Mouse (Mus musculus): Measurements from ENCODE around the gene Alppl2.
A peak's percentile ranks its signal among the peaks of the same experiment; 100 is the strongest.

Alppl2 gene

DNA sequence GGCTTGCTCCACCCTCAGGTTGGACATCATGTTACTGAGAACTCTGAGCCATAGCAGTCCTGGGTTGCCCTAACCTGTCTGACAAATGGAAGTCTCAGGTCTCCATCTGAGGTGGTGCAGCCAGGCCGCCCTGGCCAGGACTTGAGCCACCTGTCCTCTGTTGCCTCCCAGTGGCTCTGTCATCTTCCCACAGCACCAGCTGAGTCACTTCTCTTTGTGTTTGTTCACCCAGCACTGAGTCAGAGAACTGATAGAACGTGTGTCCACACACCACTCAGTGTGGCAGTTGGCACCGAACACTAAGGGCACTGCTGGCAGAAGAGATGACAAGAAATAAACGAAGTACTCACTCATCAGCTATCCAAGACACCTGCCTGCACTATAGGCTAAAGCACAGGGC, 38.4 kb downstream of the Alppl2 start:
- no peak for ATAC-seq (ENCODE audit: insufficient number of reproducible peaks, low FRiP score, low TSS enrichment)

DNA sequence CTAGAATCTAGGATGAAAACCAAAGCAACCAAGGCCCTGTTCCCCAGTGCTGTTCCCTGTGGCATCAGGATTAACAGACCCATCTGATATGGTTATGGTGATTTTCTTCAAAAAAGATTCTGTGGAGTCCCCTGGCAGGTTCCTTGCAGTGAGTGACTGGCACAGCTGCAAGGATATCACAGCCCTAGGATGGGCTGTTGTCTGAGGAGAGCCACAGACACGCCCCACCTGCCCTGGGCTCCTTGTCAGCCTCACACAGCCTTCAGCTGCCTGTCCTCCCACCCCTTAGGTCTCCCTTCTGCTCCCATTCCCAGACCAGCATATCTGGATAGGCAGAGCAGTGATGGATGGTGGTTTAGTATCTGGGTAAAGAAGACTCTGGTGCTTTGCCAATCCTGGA, 39.0 kb downstream of the Alppl2 start:
- no peak for ATAC-seq (ENCODE audit: insufficient number of reproducible peaks, low FRiP score, low TSS enrichment)

DNA sequence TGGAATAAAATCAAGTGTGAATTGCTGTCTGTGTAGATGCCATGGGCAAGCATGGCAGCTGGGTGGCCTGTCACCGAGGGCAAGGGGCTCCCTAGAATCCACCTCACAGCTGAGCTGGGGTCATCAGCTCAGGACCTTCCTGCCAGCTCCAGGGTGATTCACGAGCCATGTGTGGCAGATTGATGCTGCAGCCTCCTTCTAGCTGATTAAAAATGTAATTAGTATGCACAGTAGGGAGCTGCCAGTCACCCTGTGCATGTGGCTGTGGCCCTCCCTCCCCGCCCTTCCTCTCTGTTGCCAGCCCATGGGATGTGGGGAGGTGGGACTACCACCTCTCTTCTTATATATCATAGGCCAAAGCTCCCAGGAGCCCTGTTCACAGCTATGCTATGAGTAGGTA, 39.7 kb downstream of the Alppl2 start:
- no peak for ATAC-seq (ENCODE audit: insufficient number of reproducible peaks, low FRiP score, low TSS enrichment)

DNA sequence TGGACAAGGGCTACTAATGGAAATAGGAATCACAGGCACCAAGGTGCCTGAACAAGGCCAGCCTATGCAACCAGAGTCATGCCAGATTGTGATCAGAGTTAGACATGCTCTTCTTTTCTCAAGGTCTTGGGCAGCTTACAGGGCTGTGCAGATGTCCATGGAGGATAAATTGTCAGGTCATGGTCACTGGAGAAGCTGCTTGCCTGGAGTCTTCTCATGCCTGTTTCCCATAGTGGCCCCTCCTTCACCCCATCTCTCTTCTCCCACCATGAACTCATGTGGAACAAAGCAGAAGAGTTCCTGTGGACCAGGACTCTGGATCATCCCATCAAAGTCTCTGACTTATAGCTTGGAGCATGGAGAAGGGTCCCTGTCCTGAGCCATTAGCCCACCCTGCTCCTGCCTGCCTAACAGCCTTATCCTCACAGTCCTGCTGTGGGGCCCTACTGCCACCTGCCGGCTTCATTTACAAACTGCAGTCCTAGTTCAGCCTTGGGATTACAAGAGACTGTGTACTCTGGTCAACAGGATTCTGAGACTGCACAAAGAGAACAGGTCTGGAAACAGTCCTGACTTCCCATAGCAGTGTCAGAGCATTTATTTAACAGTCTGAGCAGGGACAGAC, 47.8 kb downstream of the Alppl2 start:
- ATAC-seq (ENCODE audit: insufficient number of reproducible peaks, low FRiP score, low TSS enrichment): peak; percentile 32; the same call in 1 of the 2 replicates

GRCm38 (mm10) chr1:87041119-87041518, 48.6 kb downstream of the Alppl2 start:
- ATAC-seq (ENCODE audit: insufficient number of reproducible peaks, low FRiP score, low TSS enrichment): no peak

DNA sequence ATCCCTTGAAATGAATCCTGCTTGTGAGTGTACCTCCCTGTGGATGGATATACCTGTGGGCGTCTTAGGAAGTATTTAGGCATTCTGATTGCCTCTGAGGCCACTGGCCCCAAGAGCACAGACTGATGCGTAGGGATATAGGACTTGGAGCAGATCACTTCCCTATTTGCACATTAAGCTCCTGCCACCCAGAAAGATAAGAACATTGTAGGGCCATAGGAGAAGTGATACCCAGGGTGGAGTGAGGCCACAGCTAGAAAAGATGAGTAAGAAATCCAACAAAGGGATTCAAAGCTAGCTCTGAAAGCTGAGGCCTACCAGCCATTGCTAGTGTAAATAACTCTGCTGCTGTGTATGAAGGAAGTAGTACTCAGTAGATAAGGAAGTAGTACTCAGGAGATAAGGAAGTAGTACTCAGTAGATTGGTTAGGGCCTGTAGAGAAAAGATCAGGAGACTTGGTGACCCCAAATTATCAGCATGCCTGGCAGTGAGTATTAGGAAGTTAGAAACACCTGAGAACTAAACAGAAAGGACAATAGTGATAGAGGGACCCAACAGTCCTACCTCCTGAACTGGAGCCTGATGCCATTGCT, 51.2 kb downstream of the Alppl2 start:
- ATAC-seq (ENCODE audit: insufficient number of reproducible peaks, low FRiP score, low TSS enrichment): no peak
